Mouse (Mus musculus) G1E (cell line): Measurements from ENCODE around the gene Nbl1. TPM values are rescaled to one million over a fixed set of nuclear protein-coding genes. Genes with fewer than 3 reads are reported as not detected.

Source experiments
- ATAC-seq: 2 replicates; pipeline ENCODE4 v1.8.0; 2016; ENCODE audit warnings: mild to moderate bottlenecking; ENCODE audit not compliant: insufficient number of reproducible peaks, poor library complexity, low FRiP score, severe bottlenecking; ENCODE audit errors: extremely low read depth
- DNase-seq: peaks from one replicate; pipeline ENCODE4 v3.0.0; 2012; ENCODE audit warnings: low spot score
- H3K27me3 ChIP-seq: 2 replicates; pipeline ENCODE4 v1.6.1; 2012; ENCODE audit warnings: mild to moderate bottlenecking, low read length, inconsistent platforms; ENCODE audit not compliant: insufficient read depth
- H3K36me3 ChIP-seq: replicated peaks from 2 replicates; pipeline ENCODE3; 2012; ENCODE audit warnings: mild to moderate bottlenecking, inconsistent platforms
- H3K4me1 ChIP-seq: 2 replicates; pipeline ENCODE4 v1.6.1; 2012; ENCODE audit warnings: low read depth, low read length, inconsistent platforms, mixed read lengths; ENCODE audit not compliant: insufficient read depth
- H3K4me3 ChIP-seq: 2 replicates; pipeline ENCODE4 v1.5.1; 2012; ENCODE audit warnings: low read depth, mild to moderate bottlenecking, inconsistent platforms, low read length, moderate library complexity, mixed read lengths
- H3K9me3 ChIP-seq: replicated peaks from 2 replicates; pipeline ENCODE4 v1.6.1; 2012; ENCODE audit warnings: inconsistent platforms
- CTCF ChIP-seq: IDR thresholded peaks from 2 replicates; pipeline ENCODE4 v1.5.1; 2012; ENCODE audit warnings: low read depth, low read length, inconsistent platforms, mixed read lengths
- GATA1 ChIP-seq: IDR thresholded peaks from 2 replicates; pipeline ENCODE4 v1.6.1; 2012; ENCODE audit warnings: borderline replicate concordance, low read length, inconsistent platforms, mixed read lengths
- GATA2 ChIP-seq: IDR thresholded peaks from 2 replicates; pipeline ENCODE4 v1.6.1; 2012; ENCODE audit warnings: low read depth, low read length, inconsistent platforms, borderline replicate concordance
- POLR2AphosphoS5 ChIP-seq: IDR thresholded peaks from 2 replicates; pipeline ENCODE4 v1.6.1; 2012; ENCODE audit warnings: low read depth, low read length, inconsistent platforms; ENCODE audit not compliant: insufficient replicate concordance
- TAL1 ChIP-seq: conservative IDR thresholded peaks from 2 replicates; pipeline ENCODE4 v1.6.1; 2012; ENCODE audit warnings: low read depth, low read length, inconsistent platforms, mixed read lengths
- polyA plus RNA-seq: library from polyadenylated mRNA; stranded (reverse); fragments of >175 nt; gene quantifications from 2 replicates; pipeline ENCODE4 v1.2.3, GENCODE M21; 2012
- total RNA-seq, 2 experiments: library from RNA; stranded (forward) in 1 of 2; stranded (reverse) in 1 of 2; fragments of 200-1000 nt in 1 of 2; fragments of >200 nt in 1 of 2; fragmentation: Nextera tagmentation in 1 of 2; gene quantifications; 2 replicates each; pipeline ENCODE4 v1.2.3; 2014 to 2017

Nbl1 gene
- total and polyA plus RNA-seq, 3 experiments, result 0.05 to 0.11 TPM; not detected in 1

- ATAC-seq (no peak), DNase-seq (no peak)
- Histone ChIP-seq H3K4me1 (no peaks in the 10 kb centered on the region), H3K4me3 (no peak overlapping the region), H3K9me3 (no peaks in the 10 kb centered on the region), H3K27me3 (peaks cover 2% of the 10 kb centered on the region; the same call in 1 of the 2 replicates), H3K36me3 (peaks cover 61% of the 10 kb centered on the region)
- TF ChIP-seq CTCF (no peak), POLR2AphosphoS5 (no peak), GATA1 (no peak), GATA2 (no peak), TAL1 (no peak)
These were observed 34.8 kb downstream of the Nbl1 start for GRCm38 (mm10) chr4:139058029-139058428.

DNA sequence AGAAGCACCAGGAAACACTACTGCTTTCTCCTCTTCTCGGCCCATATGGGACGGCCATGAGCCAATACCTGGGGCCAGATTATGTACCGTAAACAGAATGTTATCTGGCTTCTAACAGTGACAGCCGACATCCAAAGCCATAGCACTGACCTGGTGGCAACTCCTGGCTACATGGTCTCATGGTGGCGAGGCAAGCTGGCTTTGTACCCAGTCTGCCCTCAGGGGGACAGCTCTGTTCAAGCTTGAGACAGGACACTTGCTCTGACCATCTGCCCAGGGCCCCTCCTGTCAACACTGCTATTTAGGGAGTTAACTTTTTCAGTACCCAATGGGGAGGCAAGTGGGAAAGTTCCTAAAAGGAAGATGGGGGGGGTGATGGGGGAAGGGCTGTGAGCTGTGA is 35.5 kb downstream of the Nbl1 start:
- H3K36me3 ChIP-seq, result peaks cover 69% of the 10 kb centered on the region
- TF ChIP-seq GATA2 (no peak), TAL1 (no peak), GATA1 (no peak), CTCF (no peak), POLR2AphosphoS5 (no peak)
- ATAC-seq, result no peak
- H3K4me1 ChIP-seq, result no peaks in the 10 kb centered on the region
- no peaks in the 10 kb centered on the region for H3K9me3 ChIP-seq
- H3K4me3 ChIP-seq, result no peak overlapping the region
- DNase-seq, result no peak
- peaks cover 2% of the 10 kb centered on the region; the same call in 1 of the 2 replicates for H3K27me3 ChIP-seq

DNA sequence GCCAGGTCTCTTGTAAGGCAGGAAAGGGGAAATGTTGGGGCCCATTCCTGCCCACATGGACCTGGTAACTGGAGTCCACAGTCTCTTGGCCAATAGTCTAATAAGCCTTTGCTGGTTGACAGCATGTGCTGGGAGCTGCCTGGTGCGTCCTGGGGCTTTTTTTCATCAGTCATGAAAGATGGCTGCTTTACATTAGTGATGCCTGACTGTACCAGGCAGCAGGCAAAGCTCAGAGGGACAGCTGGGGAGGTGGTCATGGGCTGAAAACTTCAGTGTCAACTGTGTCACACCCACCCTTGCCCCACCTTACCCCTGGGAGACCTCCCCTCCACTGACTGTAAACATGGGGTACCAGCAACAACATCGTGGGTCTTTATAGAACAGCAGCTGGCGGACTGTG is 37.0 kb downstream of the Nbl1 start:
- no peaks in the 10 kb centered on the region for H3K27me3 ChIP-seq
- peaks cover 80% of the 10 kb centered on the region for H3K36me3 ChIP-seq
- H3K4me1 ChIP-seq, result no peaks in the 10 kb centered on the region
- H3K4me3 ChIP-seq, result no peak overlapping the region
- DNase-seq (no peak), ATAC-seq (no peak)
- TF ChIP-seq TAL1 (no peak), GATA1 (no peak)
- H3K9me3 ChIP-seq, result no peaks in the 10 kb centered on the region

DNA sequence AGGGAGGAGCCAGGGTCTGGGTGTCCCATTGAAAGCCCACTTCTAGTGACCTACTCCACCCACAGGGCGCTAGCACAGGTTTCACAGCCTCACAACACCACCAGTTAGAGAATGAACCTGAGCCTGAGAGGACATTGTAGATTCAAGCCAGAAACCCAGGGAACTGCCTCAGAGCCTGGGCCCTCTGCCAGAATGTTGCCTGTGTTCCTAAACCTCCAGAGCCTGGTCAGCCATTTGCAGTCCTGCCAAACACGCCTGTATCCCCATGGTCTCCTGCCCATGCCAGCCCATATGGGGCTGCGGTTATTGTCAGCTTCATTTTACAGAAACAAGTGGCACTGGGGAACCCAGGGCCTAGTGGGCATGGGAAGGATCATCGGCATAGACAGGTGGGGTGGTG is 37.5 kb downstream of the Nbl1 start:
- no peaks in the 10 kb centered on the region for H3K9me3 ChIP-seq
- TF ChIP-seq TAL1 (no peak), GATA1 (no peak), CTCF (no peak), GATA2 (no peak), POLR2AphosphoS5 (no peak)
- no peak for DNase-seq
- no peak for ATAC-seq
- H3K36me3 ChIP-seq, result peaks cover 85% of the 10 kb centered on the region
- no peak overlapping the region for H3K4me3 ChIP-seq
- H3K27me3 ChIP-seq, result no peaks in the 10 kb centered on the region
- H3K4me1 ChIP-seq, result no peaks in the 10 kb centered on the region

GRCm38 (mm10) chr4:139054300-139054923 is 38.4 kb downstream of the Nbl1 start:
- DNase-seq (no peak), ATAC-seq (no peak)
- TF ChIP-seq GATA1 (no peak), TAL1 (no peak), GATA2 (no peak), CTCF (no peak), POLR2AphosphoS5 (no peak)
- H3K4me3 ChIP-seq, result no peak overlapping the region
- H3K36me3 ChIP-seq, result peaks cover 86% of the 10 kb centered on the region
- H3K27me3 ChIP-seq, result no peaks in the 10 kb centered on the region
- H3K4me1 ChIP-seq, result no peaks in the 10 kb centered on the region
- no peaks in the 10 kb centered on the region for H3K9me3 ChIP-seq

DNA sequence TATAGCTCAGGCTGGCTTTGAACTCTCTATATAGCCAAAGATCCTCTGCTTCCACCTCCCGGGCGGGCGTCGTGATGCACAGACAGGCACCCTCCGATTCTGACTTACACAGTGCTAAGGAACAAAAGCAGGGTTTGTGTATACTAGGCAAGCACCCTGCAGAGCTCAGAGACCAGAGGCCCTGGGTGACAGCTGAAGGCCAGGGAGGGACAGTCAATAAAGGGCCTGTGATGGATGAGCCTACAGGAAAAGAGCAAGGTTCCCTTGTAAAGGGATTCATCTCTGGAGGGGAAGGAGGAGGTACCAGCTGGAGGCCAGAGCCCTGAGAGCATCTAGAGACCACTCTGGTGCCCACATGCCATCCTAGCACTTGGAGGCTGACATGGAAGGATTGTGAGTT is 39.4 kb downstream of the Nbl1 start:
- TF ChIP-seq CTCF, result no peak
- TF ChIP-seq POLR2AphosphoS5, result no peak
- no peak for TF ChIP-seq GATA2
- no peak for TF ChIP-seq TAL1
- TF ChIP-seq GATA1, result no peak
- ATAC-seq (no peak), DNase-seq (no peak)
- H3K27me3 ChIP-seq, result no peaks in the 10 kb centered on the region
- no peaks in the 10 kb centered on the region for H3K9me3 ChIP-seq
- H3K4me3 ChIP-seq, result no peak overlapping the region
- H3K4me1 ChIP-seq, result no peaks in the 10 kb centered on the region
- H3K36me3 ChIP-seq, result peaks cover 83% of the 10 kb centered on the region

GRCm38 (mm10) chr4:139052796-139053195 is 40.0 kb downstream of the Nbl1 start:
- ATAC-seq (no peak), DNase-seq (no peak)
- no peaks in the 10 kb centered on the region for H3K27me3 ChIP-seq
- H3K4me3 ChIP-seq, result no peak overlapping the region
- H3K4me1 ChIP-seq, result no peaks in the 10 kb centered on the region
- H3K9me3 ChIP-seq, result no peaks in the 10 kb centered on the region
- TF ChIP-seq GATA2 (no peak), TAL1 (no peak), CTCF (no peak), POLR2AphosphoS5 (no peak), GATA1 (no peak)
- peaks cover 83% of the 10 kb centered on the region for H3K36me3 ChIP-seq
